Mouse (Mus musculus) intestine, postnatal 0 days (tissue): ENCODE measurements around the gene Slc17a7. TPM values are rescaled to one million over a fixed set of nuclear protein-coding genes. Genes with fewer than 3 reads are reported as not detected.
"Not testable (repeated sequence)": the region's sequence is repeated elsewhere in the genome, so short reads cannot be mapped to it uniquely, and the experiment has no call there.

Source experiments
- ATAC-seq: fragments of 200-750 bp; cut with Nextera tagmentation; 2 replicates; pipeline ENCODE4 v1.8.0; 2017; ENCODE audit warnings: mild to moderate bottlenecking, moderate TSS enrichment, moderate library complexity
- H3K27ac ChIP-seq: fragments of 300-500 bp; sonication (generic); 2 replicates; pipeline ENCODE4 v1.5.1; 2014; ENCODE audit warnings: mild to moderate bottlenecking, low read depth, low read length, moderate library complexity
- H3K27me3 ChIP-seq: fragments of 300-500 bp; sonication (generic); replicated peaks from 2 replicates; pipeline ENCODE4 v1.6.1; 2014; ENCODE audit warnings: low read length, mixed read lengths; ENCODE audit not compliant: control insufficient read depth, insufficient read depth
- H3K36me3 ChIP-seq: fragments of 300-500 bp; sonication (generic); 2 replicates; pipeline ENCODE4 v1.6.1; 2014; ENCODE audit warnings: mild to moderate bottlenecking, moderate library complexity; ENCODE audit not compliant: control insufficient read depth, insufficient read depth
- H3K4me1 ChIP-seq: fragments of 300-500 bp; sonication (generic); replicated peaks from 2 replicates; pipeline ENCODE4 v1.6.1; 2014; ENCODE audit warnings: antibody characterized with exemption, low read length, mixed read lengths; ENCODE audit not compliant: control insufficient read depth, insufficient read depth
- H3K4me2 ChIP-seq: fragments of 300-500 bp; sonication (generic); replicated peaks from 2 replicates; pipeline ENCODE4 v1.6.1; 2014; ENCODE audit warnings: low read depth, mild to moderate bottlenecking, moderate library complexity
- H3K4me3 ChIP-seq: fragments of 300-500 bp; sonication (generic); 2 replicates; pipeline ENCODE4 v1.5.1; 2014; ENCODE audit warnings: low read depth, low read length
- H3K9ac ChIP-seq: fragments of 300-500 bp; sonication (generic); 2 replicates; pipeline ENCODE4 v1.6.1; 2014; ENCODE audit warnings: mild to moderate bottlenecking, low read depth, low read length
- H3K9me3 ChIP-seq: fragments of 300-500 bp; sonication (generic); 2 replicates; pipeline ENCODE4 v1.6.1; 2016; ENCODE audit warnings: mixed run types; ENCODE audit not compliant: control insufficient read depth
- CTCF ChIP-seq: sonication (generic); IDR thresholded peaks from 2 replicates; pipeline ENCODE4 v1.5.1; 2016; ENCODE audit warnings: low read depth, mild to moderate bottlenecking, control low read depth, antibody characterized with exemption, moderate library complexity
- WGBS: fragments of 180-500 bp; shearing (Covaris S2); extraction: QIAGEN DNeasy Blood & Tissue Kit; methylation state at CpG from one replicate; pipeline ENCODE4 v1.1.7; 2014; 5-methylcytosine and 5-hydroxymethylcytosine counted together
- polyA plus RNA-seq: library from polyadenylated mRNA; unstranded; fragments of >200 nt; fragmentation: Nextera tagmentation; extraction: Ambion mirVana; gene quantifications from 2 replicates; pipeline ENCODE4 v1.2.1, GENCODE M21; 2015

Slc17a7 gene
- polyA plus RNA-seq, 1 experiment from 2014 or later, result not detected

GRCm38 (mm10) chr7:45150321-45150720, 13.4 kb upstream of the Slc17a7 start:
- no peak overlapping the region for H3K4me2 ChIP-seq
- no peaks in the 10 kb centered on the region for H3K27me3 ChIP-seq
- TF ChIP-seq CTCF, result no peak
- 69% methylated on average over 4 of the region's 4 CpGs for WGBS
- H3K4me1 ChIP-seq, result peaks cover 8% of the 10 kb centered on the region; the same call in 1 of the 2 replicates
- no peak overlapping the region for H3K9ac ChIP-seq
- no peaks in the 10 kb centered on the region for H3K9me3 ChIP-seq
- H3K36me3 ChIP-seq, result peaks cover 39% of the 10 kb centered on the region
- no peak overlapping the region for H3K4me3 ChIP-seq
- no peak for ATAC-seq
- H3K27ac ChIP-seq, result peak overlapping the region; percentile 41; the same call in 1 of the 2 replicates

- H3K36me3 ChIP-seq, result peaks cover 29% of the 10 kb centered on the region
- no peak overlapping the region for H3K9ac ChIP-seq
- no peak for ATAC-seq
- H3K9me3 ChIP-seq, result no peaks in the 10 kb centered on the region
- H3K27ac ChIP-seq, result no peak overlapping the region
- H3K4me1 ChIP-seq, result peaks cover 8% of the 10 kb centered on the region; the same call in 1 of the 2 replicates
- no peak for TF ChIP-seq CTCF
- H3K4me3 ChIP-seq, result no peak overlapping the region
- H3K27me3 ChIP-seq, result no peaks in the 10 kb centered on the region
- WGBS, result 44% methylated on average over 11 of the region's 11 CpGs
- H3K4me2 ChIP-seq, result no peak overlapping the region
Measured at GRCm38 (mm10) chr7:45151303-45151702, 12.4 kb upstream of the Slc17a7 start.

GRCm38 (mm10) chr7:45153052-45153451, 10.7 kb upstream of the Slc17a7 start:
- H3K4me1 ChIP-seq, ATAC-seq, H3K27me3 ChIP-seq, H3K27ac ChIP-seq, H3K4me3 ChIP-seq, H3K9me3 ChIP-seq: not testable (repeated sequence)
- 66% methylated on average over 2 of the region's 2 CpGs for WGBS
- peaks cover 24% of the 10 kb centered on the region for H3K36me3 ChIP-seq
- peak overlapping the region; percentile 68 for H3K4me2 ChIP-seq
- H3K9ac ChIP-seq, result 0 out of 2 replicates have a peak overlapping the region, but pooled peaks have one; percentile 85
- TF ChIP-seq CTCF, result peak; percentile 14; the same call in 1 of the 2 replicates

- Histone ChIP-seq H3K9ac (peak overlapping the region; percentile 85), H3K4me1 (peaks cover 8% of the 10 kb centered on the region; the same call in 1 of the 2 replicates), H3K36me3 (peaks cover 23% of the 10 kb centered on the region), H3K27me3 (no peaks in the 10 kb centered on the region), H3K4me2 (peak overlapping the region; percentile 68), H3K9me3 (no peaks in the 10 kb centered on the region), H3K4me3 (peak overlapping the region; percentile 72), H3K27ac (peak overlapping the region; percentile 94)
- ATAC-seq, result no peak
- no peak for TF ChIP-seq CTCF
- WGBS, result 2% methylated on average over 5 of the region's 5 CpGs
Measured at GRCm38 (mm10) chr7:45153586-45153985, 10.2 kb upstream of the Slc17a7 start.

GRCm38 (mm10) chr7:45154096-45154992, 9.4 kb upstream of the Slc17a7 start, which contains the start of the genes Pih1d1 and Aldh16a1:
Gene Pih1d1 (plus strand): TSS chr7:45154303.
Gene Aldh16a1 (minus strand): TSS chr7:45154584.
- Histone ChIP-seq H3K27me3 (no peaks in the 10 kb centered on the region), H3K9me3 (no peaks in the 10 kb centered on the region), H3K36me3 (peaks cover 24% of the 10 kb centered on the region), H3K4me3 (peak within 1 kb of the TSS; percentile 72), H3K9ac (peak within 1 kb of the TSS; percentile 85), H3K4me1 (peaks cover 8% of the 10 kb centered on the region; the same call in 1 of the 2 replicates), H3K4me2 (peak within 1 kb of the TSS; percentile 68), H3K27ac (peak within 1 kb of the TSS; percentile 94)
- TF ChIP-seq CTCF, result peak; percentile 77
- WGBS, result 3% methylated on average over 69 of the region's 69 CpGs
- peak; percentile 92 for ATAC-seq

GRCm38 (mm10) chr7:45154993-45155514, 8.7 kb upstream of the Slc17a7 start:
- Histone ChIP-seq H3K4me3 (peak overlapping the region; percentile 72), H3K36me3 (peaks cover 29% of the 10 kb centered on the region), H3K4me2 (peak overlapping the region; percentile 68), H3K9me3 (no peaks in the 10 kb centered on the region), H3K4me1 (peaks cover 8% of the 10 kb centered on the region; the same call in 1 of the 2 replicates), H3K27ac (0 out of 2 replicates have a peak overlapping the region, but pooled peaks have one; percentile 94), H3K27me3 (no peaks in the 10 kb centered on the region), H3K9ac (no peak overlapping the region)
- 67% methylated on average over 12 of the region's 12 CpGs for WGBS
- peak; percentile 53 for ATAC-seq
- TF ChIP-seq CTCF, result peak; percentile 75
